Mouse (Mus musculus) erythroid progenitor cell, adult 5-6 weeks (primary cell): Measurements from ENCODE around the gene Gfi1b. TPM values are rescaled to one million over a fixed set of nuclear protein-coding genes. Genes with fewer than 3 reads are reported as not detected.

Source experiments
- ATAC-seq: replicated peaks from 2 replicates; pipeline ENCODE4 v1.8.0; 2016; ENCODE audit warnings: moderate number of reproducible peaks, mild to moderate bottlenecking, moderate TSS enrichment, inconsistent platforms; ENCODE audit not compliant: poor library complexity, low FRiP score, severe bottlenecking
- total RNA-seq, 2 experiments: library from RNA; stranded (forward) in 1 of 2; stranded (reverse) in 1 of 2; fragments of 150-400 nt in 1 of 2; fragments of 186-747, 209-891 nt in 1 of 2; gene quantifications; 2 replicates each; pipeline versions ENCODE4 v1.2.3 to v1.2.4; 2015 to 2017; ENCODE audit warnings: low replicate concordance in 2 of 2

The Gfi1b gene
- total RNA-seq (2015; ENCODE audit: low replicate concordance) (123 and 130 TPM in 2 replicates), total RNA-seq (2017; ENCODE audit: low replicate concordance) (77.8 and 88.3 TPM in 2 replicates)

- peak; percentile 51 for ATAC-seq
These were observed at the start of gene Gfi1b for GRCm38 (mm10) chr2:28621664-28622171. Gfi1b (minus strand) TSS chr2:28621982.

DNA sequence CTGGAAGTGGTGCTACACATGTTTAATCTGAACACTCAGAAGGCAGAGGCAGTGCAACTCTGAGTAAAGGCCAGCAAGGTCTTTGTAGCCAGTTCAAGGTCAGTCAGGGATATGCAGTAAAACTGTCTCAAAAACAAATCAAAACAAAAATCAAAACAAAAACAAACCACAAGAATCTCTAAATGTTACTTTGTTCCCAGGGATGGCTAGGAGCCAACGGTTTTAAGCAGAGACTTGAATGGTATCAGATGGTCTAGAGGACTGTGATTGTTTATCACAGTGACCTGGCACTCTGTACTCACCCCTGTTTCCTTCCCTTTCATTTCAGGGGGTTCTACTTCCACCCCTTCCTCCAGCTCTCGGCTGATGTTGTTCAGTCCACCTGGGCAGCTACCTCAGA lies 49.7 kb upstream of the Gfi1b start:
- ATAC-seq = no peak

DNA sequence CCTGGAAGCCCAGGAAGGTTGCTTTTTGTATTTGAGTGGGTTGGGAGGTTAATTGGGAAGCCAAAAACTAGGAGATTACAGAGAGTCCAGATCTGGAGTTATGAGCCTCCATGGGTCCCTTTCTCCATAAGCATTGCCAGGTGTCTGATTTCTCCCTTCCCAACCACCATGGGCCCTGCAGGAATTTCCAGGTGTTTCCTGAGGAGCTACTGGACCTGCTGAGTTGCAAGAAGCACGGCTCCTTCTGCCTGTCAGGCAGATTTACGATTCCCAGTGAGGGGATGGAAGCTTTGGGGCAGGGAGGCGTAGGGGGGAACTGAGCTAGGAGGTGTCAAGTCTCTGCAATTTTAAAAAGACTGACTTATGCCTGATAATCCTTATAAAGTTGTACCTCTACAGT lies 44.0 kb upstream of the Gfi1b start:
- no peak for ATAC-seq

- no peak for ATAC-seq
These were observed 41.1 kb upstream of the Gfi1b start for GRCm38 (mm10) chr2:28662891-28663290.

- ATAC-seq = no peak
These were observed 34.4 kb upstream of the Gfi1b start for GRCm38 (mm10) chr2:28656216-28656615.

- peak; percentile 75 for ATAC-seq
These were observed 32.5 kb upstream of the Gfi1b start for GRCm38 (mm10) chr2:28654295-28654694.

DNA sequence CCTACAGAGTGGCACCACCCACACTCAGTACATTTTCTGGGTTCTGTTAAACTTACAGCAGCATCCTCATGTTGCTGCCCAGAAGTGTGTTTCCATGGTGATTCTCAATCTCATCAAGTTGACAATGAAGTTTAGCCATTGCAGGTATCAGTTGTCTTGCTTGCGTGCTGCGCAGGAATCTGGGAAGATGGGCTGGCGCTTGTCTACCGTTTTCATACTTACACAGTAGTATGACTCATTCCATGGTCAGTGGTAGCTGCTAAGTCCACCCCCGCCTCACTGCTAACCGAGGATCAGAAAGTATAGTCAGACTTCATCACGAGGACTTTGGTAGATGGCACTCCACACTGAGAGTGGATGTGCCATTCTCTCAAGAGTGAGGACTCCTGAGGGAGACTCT lies 31.6 kb upstream of the Gfi1b start:
- ATAC-seq = no peak

GRCm38 (mm10) chr2:28650526-28650925 lies 28.7 kb upstream of the Gfi1b start:
- no peak for ATAC-seq

DNA sequence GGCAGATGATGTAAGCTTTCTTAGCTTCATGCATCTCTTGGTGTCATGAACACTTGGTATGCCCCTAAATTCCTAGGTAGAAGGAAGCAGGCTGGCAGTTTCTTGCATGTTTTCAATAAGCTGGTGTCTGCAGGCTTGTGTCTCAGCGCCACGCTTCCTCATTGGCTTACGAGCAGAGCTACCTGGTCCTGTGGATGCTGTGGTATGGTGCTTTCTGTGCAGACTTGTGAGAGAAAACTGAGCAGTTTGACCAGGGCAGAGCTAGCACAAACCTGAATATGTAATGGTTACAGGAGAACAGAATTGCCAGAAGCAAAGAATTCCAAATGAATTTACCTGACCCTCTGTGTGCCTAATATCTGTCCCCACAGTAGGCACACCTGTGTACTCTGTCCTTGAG lies 21.3 kb upstream of the Gfi1b start:
- ATAC-seq = no peak

DNA sequence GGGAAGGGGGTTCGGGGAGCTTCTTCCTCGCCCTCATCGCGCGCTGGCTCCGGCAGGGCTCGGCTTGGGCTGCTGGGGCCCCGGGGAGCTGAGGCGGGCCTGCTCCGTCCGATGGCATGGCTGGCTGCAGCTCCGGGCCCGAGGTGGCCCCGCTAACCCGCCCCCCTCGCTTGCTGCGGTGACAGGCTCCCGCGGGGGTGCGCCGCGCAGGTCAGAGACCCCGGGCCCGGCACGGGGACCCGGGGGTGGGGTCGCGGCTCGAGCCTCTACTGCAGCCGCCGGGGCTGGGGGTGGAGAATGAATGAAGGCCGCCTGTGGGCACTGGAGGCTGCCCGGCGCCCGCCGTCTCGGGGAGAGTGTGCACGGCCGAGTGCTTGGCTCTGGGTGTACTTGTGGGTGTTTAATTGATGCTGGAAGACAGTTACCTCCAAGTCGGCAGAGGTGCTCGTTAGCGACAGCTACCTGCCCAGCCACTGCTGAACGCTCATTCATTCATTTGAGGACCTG lies 19.7 kb upstream of the Gfi1b start:
- peak; percentile 10; the same call in 1 of the 2 replicates for ATAC-seq

DNA sequence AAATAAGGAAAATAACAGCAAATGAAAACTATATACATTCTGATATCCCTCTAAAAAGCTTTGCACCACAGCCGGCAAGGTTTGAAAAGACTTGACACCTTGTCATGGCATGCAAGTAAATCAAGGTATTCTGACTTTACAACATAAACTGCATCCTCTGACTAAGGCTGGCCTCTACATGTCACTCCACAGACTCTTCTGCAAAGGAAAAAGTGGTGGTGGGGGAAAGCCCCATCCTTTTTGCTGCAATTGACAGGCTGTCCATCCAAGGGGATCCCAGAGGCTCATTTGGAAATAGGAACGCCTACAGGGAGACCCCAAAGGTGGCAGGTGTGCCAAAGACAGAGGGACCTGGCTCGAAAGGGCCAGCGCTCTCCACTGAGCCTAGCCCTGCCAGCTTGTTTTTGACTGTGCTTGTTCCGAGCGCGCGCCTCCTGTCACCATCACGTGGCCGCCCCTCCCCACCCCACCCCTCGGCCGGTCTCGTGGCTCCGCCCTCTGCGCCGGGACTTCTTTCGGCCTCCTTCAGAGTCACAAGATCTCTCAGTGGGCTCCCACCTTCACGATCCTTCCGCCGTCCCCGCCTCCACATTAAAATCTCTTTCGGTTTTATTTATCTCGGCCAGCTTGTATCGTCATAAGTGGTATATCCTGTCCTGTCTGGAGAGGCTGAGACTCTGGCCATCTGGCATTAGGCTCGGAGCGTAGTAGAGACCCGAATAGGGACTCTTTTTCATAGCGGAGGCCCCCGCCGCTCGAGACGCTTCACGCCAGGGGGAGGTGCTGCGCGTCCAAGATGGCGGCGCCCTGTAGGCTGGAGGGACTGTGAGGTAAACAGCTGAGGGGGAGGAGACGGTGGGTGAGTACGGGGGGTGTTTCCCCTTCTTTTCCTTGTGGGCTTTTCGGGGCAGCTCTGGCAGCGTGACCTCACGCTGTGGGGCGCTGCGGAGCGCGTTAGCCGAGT lies 19.0 kb upstream of the Gfi1b start, which contains the start of gene Tsc1:
Gene Tsc1 (plus strand): TSS at position 768 of the 964 bp plus-strand sequence.
- ATAC-seq = peak; percentile 96

DNA sequence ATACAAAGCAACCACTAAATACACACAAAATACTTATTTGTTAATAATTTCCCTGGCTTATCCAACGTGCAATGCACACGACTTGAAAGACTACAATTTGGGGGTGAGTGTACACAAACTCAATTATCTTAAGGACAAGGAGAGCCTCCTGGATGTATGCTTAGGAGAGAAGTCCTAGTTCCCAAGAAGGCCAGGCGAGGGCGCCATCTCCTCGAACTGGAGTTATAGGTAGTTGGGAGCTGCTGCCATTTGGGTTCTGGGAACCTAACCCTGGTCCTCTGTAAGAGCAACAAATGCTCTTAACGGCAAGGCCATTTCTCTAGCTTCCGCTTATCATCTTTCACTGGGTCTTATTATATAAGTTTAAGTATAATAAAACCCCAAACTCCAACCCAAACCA lies 18.0 kb upstream of the Gfi1b start:
- ATAC-seq = no peak

DNA sequence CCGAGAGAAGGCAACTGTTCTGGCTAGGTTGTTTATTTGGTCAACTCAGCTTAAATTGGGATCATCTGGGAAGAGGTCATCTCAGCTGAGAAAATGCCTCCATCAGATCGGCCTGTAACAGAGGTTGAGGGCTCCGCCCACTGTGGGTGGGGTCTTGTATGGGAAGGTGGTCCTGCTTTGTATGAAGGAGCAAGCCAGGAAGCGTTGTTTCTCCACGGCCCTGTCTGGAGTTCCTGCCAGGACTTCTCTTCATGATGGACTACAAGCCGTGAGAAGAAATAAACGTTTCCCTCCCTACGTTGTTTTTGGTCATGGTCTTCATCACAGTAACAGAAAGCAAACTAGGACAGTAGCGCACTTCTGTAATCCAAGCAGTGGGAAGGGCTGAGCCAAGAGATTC lies 17.1 kb upstream of the Gfi1b start:
- no peak for ATAC-seq

- ATAC-seq = no peak
These were observed 16.6 kb upstream of the Gfi1b start for GRCm38 (mm10) chr2:28638352-28638751.

DNA sequence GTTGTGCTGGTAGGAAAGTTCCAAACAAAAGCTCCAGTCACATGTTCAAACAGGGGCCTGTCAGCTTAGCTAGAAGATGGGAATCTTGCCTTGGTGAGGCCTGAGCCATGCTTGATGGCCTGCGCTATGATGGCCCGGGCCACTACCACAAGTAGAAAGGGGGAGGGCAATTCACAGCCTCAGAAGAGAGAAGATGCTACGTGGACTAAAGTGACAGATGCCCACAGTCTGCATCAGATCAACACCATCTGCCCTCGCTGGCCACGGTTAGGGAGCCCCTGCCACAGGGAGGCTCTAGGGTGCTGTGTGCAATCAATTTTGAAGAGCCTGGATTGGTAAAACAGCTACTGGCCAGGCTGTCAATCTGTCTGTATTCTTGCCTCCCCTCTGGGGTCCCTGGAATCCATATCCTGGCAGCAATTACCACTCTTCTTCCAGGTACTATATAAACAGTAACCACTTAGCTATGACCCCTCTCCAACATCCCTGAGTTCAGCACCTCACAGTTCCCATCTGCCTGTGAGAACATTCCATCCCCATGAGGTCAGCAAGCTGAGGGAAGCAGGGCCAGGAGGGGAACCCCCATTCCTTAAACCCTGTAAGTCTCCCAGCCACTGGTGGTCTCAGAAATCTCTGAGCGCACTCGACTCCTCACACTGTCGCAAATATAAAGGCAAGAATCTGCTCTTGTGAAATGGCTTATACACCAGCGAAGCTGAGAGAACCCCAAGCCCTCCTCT lies 15.5 kb upstream of the Gfi1b start:
- ATAC-seq = no peak

DNA sequence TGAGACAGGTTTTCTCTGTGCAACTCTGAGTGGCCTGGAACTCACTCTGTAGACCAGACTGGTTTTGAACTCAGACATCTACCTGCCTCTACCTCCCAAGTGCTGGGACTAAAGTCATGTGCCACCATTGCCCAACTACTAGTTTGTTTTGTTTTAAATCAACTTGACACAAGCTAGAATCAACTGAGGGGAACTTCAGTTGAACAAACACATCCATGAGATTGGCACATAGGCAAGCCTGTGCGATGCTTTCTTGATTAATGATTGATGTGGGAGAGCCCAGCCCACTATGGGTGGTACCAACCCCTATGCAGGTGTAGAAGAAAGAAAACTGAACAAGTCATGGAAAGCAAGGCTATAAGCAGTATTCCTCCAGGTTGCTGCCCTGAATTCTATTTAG lies 13.4 kb upstream of the Gfi1b start:
- no peak for ATAC-seq

DNA sequence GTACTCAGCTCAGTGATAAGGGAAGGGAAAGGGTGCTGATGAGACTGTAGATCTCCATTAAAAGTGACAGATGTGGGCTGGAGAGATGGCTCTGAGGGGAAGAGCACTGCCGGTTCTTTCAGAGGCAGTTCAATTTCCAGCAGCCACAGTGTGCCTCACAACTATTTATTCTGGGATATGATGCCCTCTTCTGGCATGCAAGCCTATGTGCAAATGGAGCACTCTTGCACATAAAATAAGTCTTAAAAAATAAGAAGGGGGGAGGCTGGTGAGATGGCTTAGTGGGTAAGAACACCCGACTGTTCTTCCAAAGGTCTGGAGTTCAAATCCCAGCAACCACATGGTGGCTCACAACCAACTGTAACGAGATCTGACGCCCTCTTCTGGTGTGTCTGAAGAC lies 11.4 kb upstream of the Gfi1b start:
- ATAC-seq = no peak

DNA sequence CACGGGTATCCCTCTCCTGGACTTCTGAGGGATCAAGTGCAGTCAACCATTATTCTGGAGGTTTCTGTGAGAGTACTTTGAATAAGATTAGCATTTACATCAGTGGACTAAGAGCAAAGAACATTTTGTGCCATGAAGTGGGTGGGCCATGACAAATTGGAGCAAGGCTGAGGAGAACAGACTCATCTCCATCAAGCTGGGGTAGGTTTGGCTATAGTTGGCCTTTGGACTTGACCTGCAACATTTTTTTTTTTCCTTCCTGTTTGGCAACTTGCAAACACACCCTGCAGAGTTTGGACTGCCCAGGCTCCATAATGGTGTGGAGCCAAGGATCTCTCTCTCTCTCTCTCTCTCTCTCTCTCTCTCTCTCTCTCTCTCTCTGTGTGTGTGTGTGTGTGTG lies 10.8 kb upstream of the Gfi1b start:
- ATAC-seq = no peak

- no peak for ATAC-seq
These were observed 8.2 kb upstream of the Gfi1b start for GRCm38 (mm10) chr2:28629911-28630381.

DNA sequence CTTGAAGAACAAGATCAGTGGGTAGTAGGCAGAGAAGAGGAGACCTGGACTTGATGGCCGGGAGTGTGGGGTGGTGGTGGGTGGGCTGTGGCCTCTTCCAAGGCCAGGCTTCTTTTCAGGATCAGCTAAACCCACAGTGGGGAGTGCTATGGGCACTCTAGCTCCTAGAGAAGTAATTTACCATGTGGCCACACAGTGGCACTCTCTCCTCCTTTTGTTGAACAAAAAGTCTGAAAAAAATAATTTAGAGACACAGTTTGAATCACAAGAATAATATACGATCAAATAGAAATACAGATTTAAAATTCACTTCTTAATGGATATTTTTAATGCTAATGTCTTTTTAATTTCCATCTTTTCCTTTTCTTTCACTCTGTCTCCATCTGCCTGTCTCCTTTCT lies 6.3 kb upstream of the Gfi1b start:
- no peak for ATAC-seq
